Mouse (Mus musculus): ENCODE results near the gene Slc35a5. TPM values are rescaled to one million over a fixed set of nuclear protein-coding genes. Genes with fewer than 3 reads are reported as not detected.

The Slc35a5 gene
- polyA plus RNA-seq, 1 experiment from 2014 or later, result 12.8 TPM

GRCm38 (mm10) chr16:45110498-45110897, 48.0 kb downstream of the Slc35a5 start:
- Histone ChIP-seq H3K9ac (ENCODE audit: low read length) (no peak overlapping the region), H3K9me3 (ENCODE audit: control insufficient read depth, low read length) (no peaks in the 10 kb centered on the region), H3K27me3 (ENCODE audit: control insufficient read depth, insufficient read depth, low read length) (no peaks in the 10 kb centered on the region), H3K27ac (replicated peaks) (no peak overlapping the region), H3K4me2 (replicated peaks; ENCODE audit: low read depth) (no peak overlapping the region), H3K36me3 (ENCODE audit: control insufficient read depth, insufficient read depth, low read length) (no peaks in the 10 kb centered on the region), H3K4me3 (ENCODE audit: low read depth, low read length) (no peak overlapping the region), H3K4me1 (replicated peaks; ENCODE audit: control insufficient read depth, insufficient read depth) (no peaks in the 10 kb centered on the region)
- TF ChIP-seq EP300 (optimal IDR thresholded peaks at IDR 0.05) (no peak), CTCF (IDR thresholded peaks at IDR 0.05; ENCODE audit: low read depth) (no peak)
- WGBS, result 15% methylated on average over 4 of the region's 4 CpGs
- ATAC-seq (ENCODE audit: low FRiP score, low TSS enrichment), result peak; percentile 80
- peak; percentile 41 for DNase-seq (ENCODE audit: low spot score)

DNA sequence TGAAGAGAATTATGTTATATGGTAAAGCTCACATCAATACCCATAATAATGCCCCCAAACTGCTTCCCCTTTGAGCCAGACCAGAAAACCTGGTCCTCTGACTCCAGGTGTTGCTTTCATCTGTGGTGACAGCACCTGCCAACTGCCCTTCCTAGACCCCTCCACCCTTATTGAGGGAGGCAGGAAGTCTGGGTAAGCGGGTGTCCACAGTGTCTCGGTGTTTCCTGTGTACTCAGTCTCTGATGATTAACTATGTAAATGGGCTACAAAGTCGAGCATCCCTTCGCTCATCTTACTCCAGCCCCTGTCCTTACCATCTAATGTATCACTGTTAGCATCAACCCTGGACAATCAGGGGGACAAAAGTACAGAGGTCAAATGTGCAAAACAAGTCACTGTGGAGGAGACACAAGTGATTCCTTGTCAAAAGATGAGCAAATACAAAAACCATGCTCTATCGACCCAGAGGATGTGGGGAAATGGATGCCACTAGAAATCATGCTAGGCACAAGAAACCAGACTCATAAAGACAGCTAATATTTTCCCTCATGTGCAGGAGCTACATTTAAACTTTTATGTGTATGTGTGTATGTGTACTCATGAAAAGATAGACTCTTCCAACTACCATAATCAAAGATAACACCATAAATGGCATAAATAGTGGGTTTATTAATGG, 50.2 kb downstream of the Slc35a5 start:
- H3K36me3 ChIP-seq (ENCODE audit: control insufficient read depth, insufficient read depth, low read length), result no peaks in the 10 kb centered on the region
- no peak overlapping the region for H3K4me2 ChIP-seq (replicated peaks; ENCODE audit: low read depth)
- no peaks in the 10 kb centered on the region for H3K9me3 ChIP-seq (ENCODE audit: control insufficient read depth, low read length)
- ATAC-seq (ENCODE audit: low FRiP score, low TSS enrichment) (no peak), DNase-seq (ENCODE audit: low spot score) (no peak)
- H3K9ac ChIP-seq (ENCODE audit: low read length), result no peak overlapping the region
- H3K27ac ChIP-seq (replicated peaks), result no peak overlapping the region
- no peaks in the 10 kb centered on the region for H3K4me1 ChIP-seq (replicated peaks; ENCODE audit: control insufficient read depth, insufficient read depth)
- no peak overlapping the region for H3K4me3 ChIP-seq (ENCODE audit: low read depth, low read length)
- no peaks in the 10 kb centered on the region for H3K27me3 ChIP-seq (ENCODE audit: control insufficient read depth, insufficient read depth, low read length)
- TF ChIP-seq EP300 (optimal IDR thresholded peaks at IDR 0.05) (no peak), CTCF (IDR thresholded peaks at IDR 0.05; ENCODE audit: low read depth) (no peak)
- WGBS, result 55% methylated on average over 5 of the region's 5 CpGs

DNA sequence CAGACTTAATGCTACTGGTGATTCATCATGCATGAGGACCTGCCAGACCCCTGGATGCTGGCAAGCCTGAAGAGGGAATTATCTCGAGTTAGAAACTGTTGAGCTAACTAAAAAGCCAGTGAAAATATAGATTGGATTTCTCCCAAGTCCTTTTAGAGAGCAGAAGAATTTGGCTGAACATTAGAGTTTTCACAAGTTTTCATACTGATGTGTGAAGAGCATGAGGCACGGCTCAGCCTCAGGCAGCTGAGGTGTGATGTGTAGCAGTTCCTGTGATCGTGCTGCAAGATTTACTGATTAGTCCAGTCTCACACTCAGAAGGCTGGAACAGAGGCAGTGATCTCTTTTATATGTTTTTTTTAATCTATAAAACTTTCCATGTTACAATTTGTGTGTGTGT, 53.5 kb downstream of the Slc35a5 start:
- DNase-seq (ENCODE audit: low spot score) (no peak), ATAC-seq (ENCODE audit: low FRiP score, low TSS enrichment) (no peak)
- 50% methylated on average over 3 of the region's 3 CpGs for WGBS
- H3K9ac ChIP-seq (ENCODE audit: low read length), result no peak overlapping the region
- no peaks in the 10 kb centered on the region for H3K9me3 ChIP-seq (ENCODE audit: control insufficient read depth, low read length)
- H3K4me2 ChIP-seq (replicated peaks; ENCODE audit: low read depth), result no peak overlapping the region
- TF ChIP-seq CTCF (IDR thresholded peaks at IDR 0.05; ENCODE audit: low read depth) (no peak), EP300 (optimal IDR thresholded peaks at IDR 0.05) (no peak)
- H3K4me3 ChIP-seq (ENCODE audit: low read depth, low read length), result no peak overlapping the region
- H3K36me3 ChIP-seq (ENCODE audit: control insufficient read depth, insufficient read depth, low read length), result no peaks in the 10 kb centered on the region
- no peaks in the 10 kb centered on the region for H3K4me1 ChIP-seq (replicated peaks; ENCODE audit: control insufficient read depth, insufficient read depth)
- H3K27me3 ChIP-seq (ENCODE audit: control insufficient read depth, insufficient read depth, low read length), result no peaks in the 10 kb centered on the region
- H3K27ac ChIP-seq (replicated peaks), result no peak overlapping the region

GRCm38 (mm10) chr16:45100892-45101291, 57.6 kb downstream of the Slc35a5 start:
- Histone ChIP-seq H3K4me1 (replicated peaks; ENCODE audit: control insufficient read depth, insufficient read depth) (no peaks in the 10 kb centered on the region), H3K9ac (ENCODE audit: low read length) (no peak overlapping the region), H3K9me3 (ENCODE audit: control insufficient read depth, low read length) (no peaks in the 10 kb centered on the region), H3K4me3 (ENCODE audit: low read depth, low read length) (no peak overlapping the region), H3K4me2 (replicated peaks; ENCODE audit: low read depth) (no peak overlapping the region), H3K27me3 (ENCODE audit: control insufficient read depth, insufficient read depth, low read length) (no peaks in the 10 kb centered on the region), H3K27ac (replicated peaks) (no peak overlapping the region), H3K36me3 (ENCODE audit: control insufficient read depth, insufficient read depth, low read length) (no peaks in the 10 kb centered on the region)
- ATAC-seq (ENCODE audit: low FRiP score, low TSS enrichment), result no peak
- TF ChIP-seq EP300 (optimal IDR thresholded peaks at IDR 0.05) (no peak), CTCF (IDR thresholded peaks at IDR 0.05; ENCODE audit: low read depth) (no peak)
- DNase-seq (ENCODE audit: low spot score), result no peak
- 51% methylated on average over 3 of the region's 3 CpGs for WGBS

DNA sequence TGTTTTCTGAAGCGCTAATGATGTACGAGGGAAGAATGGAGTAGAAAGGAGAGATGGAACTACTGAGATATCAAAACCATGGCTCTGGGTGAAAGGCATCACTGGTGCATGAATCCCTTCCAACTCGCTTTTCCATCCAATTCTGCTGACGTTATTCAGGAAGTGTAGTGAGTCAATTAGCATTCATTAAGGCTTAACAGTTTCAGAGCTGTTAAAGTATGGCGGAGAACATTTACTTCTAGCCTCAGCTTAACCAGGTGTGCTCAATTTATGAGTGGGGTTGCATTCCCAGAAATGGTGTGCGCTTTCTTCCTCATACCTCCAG, 59.7 kb downstream of the Slc35a5 start:
- peak overlapping the region; percentile 58 for H3K4me2 ChIP-seq (replicated peaks; ENCODE audit: low read depth)
- no peaks in the 10 kb centered on the region for H3K27me3 ChIP-seq (ENCODE audit: control insufficient read depth, insufficient read depth, low read length)
- H3K4me1 ChIP-seq (replicated peaks; ENCODE audit: control insufficient read depth, insufficient read depth), result no peaks in the 10 kb centered on the region
- no peak for ATAC-seq (ENCODE audit: low FRiP score, low TSS enrichment)
- no peak for DNase-seq (ENCODE audit: low spot score)
- peak overlapping the region; percentile 28 for H3K4me3 ChIP-seq (ENCODE audit: low read depth, low read length)
- peak overlapping the region; percentile 30; the same call in 1 of the 2 replicates for H3K27ac ChIP-seq (replicated peaks)
- no peaks in the 10 kb centered on the region for H3K36me3 ChIP-seq (ENCODE audit: control insufficient read depth, insufficient read depth, low read length)
- TF ChIP-seq EP300 (optimal IDR thresholded peaks at IDR 0.05), result no peak
- no peak for TF ChIP-seq CTCF (IDR thresholded peaks at IDR 0.05; ENCODE audit: low read depth)
- 55% methylated on average over 6 of the region's 6 CpGs for WGBS
- no peaks in the 10 kb centered on the region for H3K9me3 ChIP-seq (ENCODE audit: control insufficient read depth, low read length)
- no peak overlapping the region for H3K9ac ChIP-seq (ENCODE audit: low read length)

DNA sequence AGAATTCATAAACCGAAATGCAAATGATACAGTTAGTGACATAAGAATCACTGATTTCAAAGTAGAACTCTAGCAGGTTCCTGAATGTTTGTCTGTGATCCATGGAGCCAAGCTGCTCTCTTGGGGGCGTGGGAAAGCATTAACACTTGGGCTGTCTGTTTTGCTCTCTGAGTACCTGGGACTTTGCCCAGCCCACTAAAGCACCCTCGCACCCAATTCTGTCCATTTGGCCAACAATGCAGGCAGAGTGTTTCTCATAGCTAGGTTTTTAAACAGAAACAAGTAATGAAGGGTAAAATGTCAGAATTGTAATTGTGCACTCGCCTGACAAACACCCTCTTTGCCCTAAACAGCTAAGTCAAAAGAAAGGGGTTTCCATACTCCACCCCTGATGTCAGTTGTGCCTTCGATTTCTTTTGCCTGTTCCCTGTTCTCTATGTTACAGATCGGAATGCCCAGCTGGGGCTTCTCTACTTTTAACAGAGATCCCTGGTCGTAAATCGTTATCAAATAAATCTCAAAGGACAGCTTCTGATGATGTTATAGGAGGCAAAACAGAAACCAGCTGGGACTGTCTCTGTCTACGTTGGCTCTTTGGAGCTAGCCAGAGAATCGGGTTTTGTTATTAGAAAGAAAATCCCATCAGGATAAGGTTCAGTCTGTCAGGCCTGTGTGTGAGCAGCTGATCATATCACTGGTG, 60.2 kb downstream of the Slc35a5 start:
- H3K4me1 ChIP-seq (replicated peaks; ENCODE audit: control insufficient read depth, insufficient read depth), result no peaks in the 10 kb centered on the region
- 40% methylated on average over 10 of the region's 10 CpGs for WGBS
- ATAC-seq (ENCODE audit: low FRiP score, low TSS enrichment), result no peak
- H3K4me3 ChIP-seq (ENCODE audit: low read depth, low read length), result peak overlapping the region; percentile 28
- no peaks in the 10 kb centered on the region for H3K27me3 ChIP-seq (ENCODE audit: control insufficient read depth, insufficient read depth, low read length)
- peak overlapping the region; percentile 58 for H3K4me2 ChIP-seq (replicated peaks; ENCODE audit: low read depth)
- H3K36me3 ChIP-seq (ENCODE audit: control insufficient read depth, insufficient read depth, low read length), result no peaks in the 10 kb centered on the region
- 0 out of 2 replicates have a peak overlapping the region, but pooled peaks have one; percentile 32 for H3K9ac ChIP-seq (ENCODE audit: low read length)
- no peak for DNase-seq (ENCODE audit: low spot score)
- no peak for TF ChIP-seq EP300 (optimal IDR thresholded peaks at IDR 0.05)
- no peak for TF ChIP-seq CTCF (IDR thresholded peaks at IDR 0.05; ENCODE audit: low read depth)
- peak overlapping the region; percentile 30; the same call in 1 of the 2 replicates for H3K27ac ChIP-seq (replicated peaks)
- H3K9me3 ChIP-seq (ENCODE audit: control insufficient read depth, low read length), result no peaks in the 10 kb centered on the region

Data from stomach, postnatal 0 days (tissue).